Mouse (Mus musculus) CH12.LX (cell line): ENCODE data around the gene Prrt2.

Experiments
- CTCF ChIP-seq, 2 experiments: IDR thresholded peaks in 1 of 2; conservative IDR thresholded peaks in 1 of 2; 2 replicates each; pipeline ENCODE4 v1.5.1; 2011 to 2012; ENCODE audit warnings: low read depth in 2 of 2, low read length in 2 of 2, improper control_type of control experiment in 1 of 2, inconsistent platforms in 1 of 2, mild to moderate bottlenecking in 1 of 2, moderate library complexity in 1 of 2
- MAX ChIP-seq: IDR thresholded peaks from 2 replicates; pipeline ENCODE4 v1.6.1; 2011; ENCODE audit warnings: low read length, improper control_type of control experiment
- POLR2A ChIP-seq: IDR thresholded peaks from 2 replicates; pipeline ENCODE4 v1.6.1; 2011; ENCODE audit warnings: low read depth, mild to moderate bottlenecking, improper control_type of control experiment, low read length
- POLR2AphosphoS2 ChIP-seq: IDR thresholded peaks from 2 replicates; pipeline ENCODE4 v1.6.1; 2011; ENCODE audit warnings: low read depth, low read length, improper control_type of control experiment
- SIN3A ChIP-seq: IDR thresholded peaks from 2 replicates; pipeline ENCODE4 v1.6.1; 2012; ENCODE audit warnings: low read length, improper control_type of control experiment, inconsistent platforms
- TCF12 ChIP-seq: IDR thresholded peaks from 2 replicates; pipeline ENCODE4 v1.6.1; 2014; ENCODE audit warnings: low read depth, mild to moderate bottlenecking, inconsistent platforms, low read length, improper control_type of control experiment
- ZKSCAN1 ChIP-seq: IDR thresholded peaks from 2 replicates; pipeline ENCODE4 v1.6.1; 2012; ENCODE audit warnings: low read depth, inconsistent platforms, low read length, improper control_type of control experiment, borderline replicate concordance
- ZMIZ1 ChIP-seq: IDR thresholded peaks from 2 replicates; pipeline ENCODE4 v1.6.1; 2012; ENCODE audit warnings: low read depth, mild to moderate bottlenecking, inconsistent platforms, low read length, improper control_type of control experiment

- TF ChIP-seq ZKSCAN1: no peak
- TF ChIP-seq MAX: no peak
- TF ChIP-seq CTCF (conservative IDR thresholded peaks at IDR 0.05 in 1 of 2, IDR thresholded peaks at IDR 0.05 in 1 of 2; ENCODE audit: low read depth in 2 of 2, low read length in 2 of 2): no peak
- TF ChIP-seq ZMIZ1: no peak
- no peak for TF ChIP-seq SIN3A
- TF ChIP-seq POLR2AphosphoS2: no peak
- no peak for TF ChIP-seq POLR2A
- no peak for TF ChIP-seq TCF12
Observed at GRCm38 (mm10) chr7:127066317-127066716, 45.3 kb upstream of the Prrt2 start.
